ENCODE assay signal across 8 mouse cellular contexts in the genomic region with DNA sequence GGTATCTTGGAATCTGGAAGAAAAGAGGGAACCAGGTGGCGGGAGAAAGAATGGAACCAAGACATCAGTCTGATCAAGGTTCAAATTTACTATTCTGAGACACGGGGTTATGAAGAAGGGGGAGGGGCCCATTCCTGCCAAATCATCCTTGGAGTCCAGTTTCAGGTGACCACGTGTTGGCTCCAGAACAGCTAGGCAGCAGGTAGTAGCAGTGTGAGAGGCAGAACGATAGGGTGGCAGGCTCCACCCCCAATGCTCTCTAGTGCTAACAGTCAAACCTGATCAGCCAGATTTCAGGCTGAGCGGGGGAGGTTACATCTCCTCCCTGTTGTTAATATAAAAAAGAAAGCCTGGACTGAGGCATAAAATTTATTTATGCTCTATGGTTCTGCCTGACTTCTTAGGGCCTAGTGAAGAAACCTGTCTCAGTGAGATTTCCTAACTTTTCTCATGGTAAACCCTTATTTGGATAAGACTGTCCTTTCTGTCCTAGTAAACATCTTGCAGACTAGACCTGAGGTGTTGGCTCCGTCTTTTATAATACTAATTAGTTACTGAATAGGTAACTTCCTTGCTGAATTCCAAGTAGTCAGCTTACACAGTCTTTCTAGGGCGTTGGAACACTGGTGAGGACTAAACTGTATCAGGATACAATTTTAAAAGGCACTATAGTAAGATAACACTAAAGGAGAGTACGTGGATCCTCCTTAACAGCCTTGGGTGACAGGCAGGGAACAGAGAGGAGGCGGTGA.
DNase-seq lines count a peak whose midpoint lies in the region; ATAC-seq and TF ChIP-seq lines count a peak whose summit lies in the region.
"Not testable (repeated sequence)": the region's sequence is repeated elsewhere in the genome, so short reads cannot be mapped to it uniquely, and the experiment has no call there.

No protein-coding gene starts in this region.

- H3K27ac ChIP-seq in intestine, postnatal 0 days (ENCODE audit: low read depth, low read length); stomach, postnatal 0 days (replicated peaks): not testable (repeated sequence)

- peak; percentile 68 for DNase-seq in gonadal fat pad, adult 2 months (ENCODE audit: low read depth)
- peak; percentile 52 to 62 for DNase-seq in kidney, adult 8-10 months
- DNase-seq in kidney, postnatal 14 days = peak; percentile 41
- DNase-seq in lung, adult 18-20 months = peak; percentile 64 to 72
- peak; percentile 44 for DNase-seq in lung, postnatal 10 days
- peak; percentile 33 for DNase-seq in stomach, postnatal 0 days (ENCODE audit: low spot score)
- DNase-seq in urinary bladder, postnatal 36 days (ENCODE audit: low spot score in 2 of 2) = peak; percentile 30 to 43

- not testable (repeated sequence) for H3K4me3 ChIP-seq in intestine, postnatal 0 days (ENCODE audit: low read depth, low read length); stomach, postnatal 0 days (ENCODE audit: low read depth, low read length)

- not testable (repeated sequence) for H3K9ac ChIP-seq in intestine, postnatal 0 days (ENCODE audit: low read depth, low read length); stomach, postnatal 0 days (ENCODE audit: low read length)

- TF ChIP-seq EP300 in stomach, postnatal 0 days (optimal IDR thresholded peaks at IDR 0.05) = not testable (repeated sequence)

- 38% methylated on average over 9 of the region's 9 CpGs for WGBS in intestine, postnatal 0 days
- WGBS in stomach, postnatal 0 days = 52% methylated on average over 9 of the region's 9 CpGs

- H3K9me3 ChIP-seq in intestine, postnatal 0 days (ENCODE audit: control insufficient read depth); stomach, postnatal 0 days (ENCODE audit: control insufficient read depth, low read length): not testable (repeated sequence)

- TF ChIP-seq CTCF in intestine, postnatal 0 days (IDR thresholded peaks at IDR 0.05; ENCODE audit: low read depth); stomach, postnatal 0 days (IDR thresholded peaks at IDR 0.05; ENCODE audit: low read depth): not testable (repeated sequence)

- H3K36me3 ChIP-seq in intestine, postnatal 0 days (ENCODE audit: control insufficient read depth, insufficient read depth); stomach, postnatal 0 days (ENCODE audit: control insufficient read depth, insufficient read depth, low read length): not testable (repeated sequence)

- not testable (repeated sequence) for H3K27me3 ChIP-seq in intestine, postnatal 0 days (replicated peaks; ENCODE audit: control insufficient read depth, insufficient read depth, low read length); stomach, postnatal 0 days (ENCODE audit: control insufficient read depth, insufficient read depth, low read length)

- ATAC-seq in intestine, postnatal 0 days = peak; percentile 85
- not testable (repeated sequence) for ATAC-seq in stomach, postnatal 0 days (ENCODE audit: low FRiP score, low TSS enrichment)

- H3K4me1 ChIP-seq in intestine, postnatal 0 days (replicated peaks; ENCODE audit: control insufficient read depth, insufficient read depth, low read length); stomach, postnatal 0 days (replicated peaks; ENCODE audit: control insufficient read depth, insufficient read depth): not testable (repeated sequence)

- peak overlapping the region; percentile 7; the same call in 1 of the 2 replicates for H3K4me2 ChIP-seq in intestine, postnatal 0 days (replicated peaks; ENCODE audit: low read depth)
- H3K4me2 ChIP-seq in stomach, postnatal 0 days (replicated peaks; ENCODE audit: low read depth) = not testable (repeated sequence)
